Mouse (Mus musculus): ENCODE results near the gene Eml6. TPM values are rescaled to one million over a fixed set of nuclear protein-coding genes. Genes with fewer than 3 reads are reported as not detected.
A peak's percentile ranks its signal among the peaks of the same experiment; 100 is the strongest.

Gene Eml6
- 0.19 TPM for polyA plus RNA-seq (2012; fragmentation: generic; extraction: Trizol)
- long read RNA-seq, experiment 1, partial matches to known transcripts = 0 of 1 reads
- long read RNA-seq, experiment 1, other reads (novel, unspliced or antisense) = 1 of 1 reads
- long read RNA-seq, experiment 2, partial matches to known transcripts = 0 of 1 reads
- long read RNA-seq, experiment 2, other reads (novel, unspliced or antisense) = 1 of 1 reads

GRCm38 (mm10) chr11:30025835-30026472 is at the start of gene Eml6:
TSS of gene Eml6 (minus strand) at chr11:30026033.
- TF ChIP-seq CEBPB (IDR thresholded peaks at IDR 0.05; ENCODE audit: low read depth) = peak; percentile 34
- no peak for TF ChIP-seq MYOG (IDR thresholded peaks at IDR 0.05; ENCODE audit: control insufficient read depth, extremely low read depth, insufficient read length)
- TF ChIP-seq USF1 (IDR thresholded peaks at IDR 0.05; ENCODE audit: low read depth) = no peak
- TF ChIP-seq MYOD1 (IDR thresholded peaks at IDR 0.05; ENCODE audit: control insufficient read depth, insufficient read length, low read depth) = no peak
- no peak for TF ChIP-seq MAX (IDR thresholded peaks at IDR 0.05)
- Histone ChIP-seq H3K79me3 (ENCODE audit: low read depth) (no peaks in the 10 kb centered on the region), H3K4me3 (ENCODE audit: insufficient read depth, poor library complexity, severe bottlenecking) (peak within 1 kb of the TSS; percentile 45), H3K36me3 (ENCODE audit: control insufficient read depth, insufficient read depth) (no peaks in the 10 kb centered on the region), H3ac (ENCODE audit: control insufficient read depth, insufficient read length, low read depth) (peak within 1 kb of the TSS; percentile 46), H3K79me2 (ENCODE audit: control insufficient read depth, insufficient read depth) (no peaks in the 10 kb centered on the region), H3K27me3 (ENCODE audit: control insufficient read depth, insufficient read depth, insufficient read length) (peaks cover 11% of the 10 kb centered on the region)

- H3K79me2 ChIP-seq (ENCODE audit: control insufficient read depth, insufficient read depth) = no peaks in the 10 kb centered on the region
- H3K36me3 ChIP-seq (ENCODE audit: control insufficient read depth, insufficient read depth) = no peaks in the 10 kb centered on the region
- no peak overlapping the region for H3ac ChIP-seq (ENCODE audit: control insufficient read depth, insufficient read length, low read depth)
- TF ChIP-seq MAX (IDR thresholded peaks at IDR 0.05) (no peak), USF1 (IDR thresholded peaks at IDR 0.05; ENCODE audit: low read depth) (no peak), MYOD1 (IDR thresholded peaks at IDR 0.05; ENCODE audit: control insufficient read depth, insufficient read length, low read depth) (no peak), CEBPB (IDR thresholded peaks at IDR 0.05; ENCODE audit: low read depth) (no peak), MYOG (IDR thresholded peaks at IDR 0.05; ENCODE audit: control insufficient read depth, extremely low read depth, insufficient read length) (no peak)
- peaks cover 3% of the 10 kb centered on the region for H3K27me3 ChIP-seq (ENCODE audit: control insufficient read depth, insufficient read depth, insufficient read length)
- H3K4me3 ChIP-seq (ENCODE audit: insufficient read depth, poor library complexity, severe bottlenecking) = no peak overlapping the region
- no peaks in the 10 kb centered on the region for H3K79me3 ChIP-seq (ENCODE audit: low read depth)
These were observed 31.5 kb upstream of the Eml6 start for GRCm38 (mm10) chr11:30057299-30057698.

- Histone ChIP-seq H3K79me3 (ENCODE audit: low read depth) (no peaks in the 10 kb centered on the region), H3K4me3 (ENCODE audit: insufficient read depth, poor library complexity, severe bottlenecking) (peak overlapping the region; percentile 45), H3K36me3 (ENCODE audit: control insufficient read depth, insufficient read depth) (no peaks in the 10 kb centered on the region), H3K27me3 (ENCODE audit: control insufficient read depth, insufficient read depth, insufficient read length) (peaks cover 11% of the 10 kb centered on the region), H3ac (ENCODE audit: control insufficient read depth, insufficient read length, low read depth) (no peak overlapping the region), H3K79me2 (ENCODE audit: control insufficient read depth, insufficient read depth) (no peaks in the 10 kb centered on the region)
- TF ChIP-seq MYOD1 (IDR thresholded peaks at IDR 0.05; ENCODE audit: control insufficient read depth, insufficient read length, low read depth) (no peak), MAX (IDR thresholded peaks at IDR 0.05) (no peak), USF1 (IDR thresholded peaks at IDR 0.05; ENCODE audit: low read depth) (no peak), CEBPB (IDR thresholded peaks at IDR 0.05; ENCODE audit: low read depth) (no peak), FOSL1 (IDR thresholded peaks at IDR 0.05; ENCODE audit: insufficient read depth, low read length, poor library complexity, severe bottlenecking) (no peak), CTCF (IDR thresholded peaks at IDR 0.05; ENCODE audit: control insufficient read depth, insufficient read depth, insufficient read length) (no peak), MYOG (IDR thresholded peaks at IDR 0.05; ENCODE audit: control insufficient read depth, extremely low read depth, insufficient read length) (no peak)
These were observed 689 bp downstream of the Eml6 start for GRCm38 (mm10) chr11:30025144-30025543.

- Histone ChIP-seq H3K27me3 (ENCODE audit: control insufficient read depth, insufficient read depth, insufficient read length) (peaks cover 11% of the 10 kb centered on the region), H3K36me3 (ENCODE audit: control insufficient read depth, insufficient read depth) (no peaks in the 10 kb centered on the region), H3K79me3 (ENCODE audit: low read depth) (no peaks in the 10 kb centered on the region), H3K79me2 (ENCODE audit: control insufficient read depth, insufficient read depth) (no peaks in the 10 kb centered on the region), H3ac (ENCODE audit: control insufficient read depth, insufficient read length, low read depth) (peak overlapping the region; percentile 28), H3K4me3 (ENCODE audit: insufficient read depth, poor library complexity, severe bottlenecking) (no peak overlapping the region)
- TF ChIP-seq CTCF (IDR thresholded peaks at IDR 0.05; ENCODE audit: control insufficient read depth, insufficient read depth, insufficient read length) (no peak), MYOD1 (IDR thresholded peaks at IDR 0.05; ENCODE audit: control insufficient read depth, insufficient read length, low read depth) (no peak)
These were observed 1.4 kb downstream of the Eml6 start for GRCm38 (mm10) chr11:30024261-30025071.

- no peak for TF ChIP-seq MYOD1 (IDR thresholded peaks at IDR 0.05; ENCODE audit: control insufficient read depth, insufficient read length, low read depth)
- no peaks in the 10 kb centered on the region for H3K27me3 ChIP-seq (ENCODE audit: control insufficient read depth, insufficient read depth, insufficient read length)
- H3K36me3 ChIP-seq (ENCODE audit: control insufficient read depth, insufficient read depth) = no peaks in the 10 kb centered on the region
- H3ac ChIP-seq (ENCODE audit: control insufficient read depth, insufficient read length, low read depth) = no peak overlapping the region
- no peaks in the 10 kb centered on the region for H3K79me2 ChIP-seq (ENCODE audit: control insufficient read depth, insufficient read depth)
- no peak overlapping the region for H3K4me3 ChIP-seq (ENCODE audit: insufficient read depth, poor library complexity, severe bottlenecking)
- H3K79me3 ChIP-seq (ENCODE audit: low read depth) = no peaks in the 10 kb centered on the region
These were observed 39.6 kb downstream of the Eml6 start for GRCm38 (mm10) chr11:29986257-29986656.

GRCm38 (mm10) chr11:29968874-29969273 is 57.0 kb downstream of the Eml6 start:
- Histone ChIP-seq H3K4me3 (ENCODE audit: insufficient read depth, poor library complexity, severe bottlenecking) (no peak overlapping the region), H3K79me2 (ENCODE audit: control insufficient read depth, insufficient read depth) (no peaks in the 10 kb centered on the region), H3K27me3 (ENCODE audit: control insufficient read depth, insufficient read depth, insufficient read length) (no peaks in the 10 kb centered on the region), H3K79me3 (ENCODE audit: low read depth) (no peaks in the 10 kb centered on the region), H3ac (ENCODE audit: control insufficient read depth, insufficient read length, low read depth) (no peak overlapping the region), H3K36me3 (ENCODE audit: control insufficient read depth, insufficient read depth) (no peaks in the 10 kb centered on the region)
- TF ChIP-seq USF1 (IDR thresholded peaks at IDR 0.05; ENCODE audit: low read depth) (no peak), MYOG (IDR thresholded peaks at IDR 0.05; ENCODE audit: control insufficient read depth, extremely low read depth, insufficient read length) (no peak), CEBPB (IDR thresholded peaks at IDR 0.05; ENCODE audit: low read depth) (no peak), CTCF (IDR thresholded peaks at IDR 0.05; ENCODE audit: control insufficient read depth, insufficient read depth, insufficient read length) (no peak), FOSL1 (IDR thresholded peaks at IDR 0.05; ENCODE audit: insufficient read depth, low read length, poor library complexity, severe bottlenecking) (no peak), MYOD1 (IDR thresholded peaks at IDR 0.05; ENCODE audit: control insufficient read depth, insufficient read length, low read depth) (no peak), MAX (IDR thresholded peaks at IDR 0.05) (no peak)
